Mouse (Mus musculus) cortical plate, adult 2 months (tissue): ENCODE results near the gene Armc6. TPM values are rescaled to one million over a fixed set of nuclear protein-coding genes. Genes with fewer than 3 reads are reported as not detected.
A peak's percentile ranks its signal among the peaks of the same experiment; 100 is the strongest.

Source experiments
- H3K27ac ChIP-seq: fragments of 200-500 bp; 2 replicates; pipeline ENCODE4 v1.5.1; 2012; ENCODE audit warnings: low read length, control low read depth, inconsistent platforms; ENCODE audit not compliant: insufficient read depth
- H3K4me1 ChIP-seq: fragments of 200-500 bp; 2 replicates; pipeline ENCODE4 v1.6.1; 2011; ENCODE audit warnings: low read length; ENCODE audit not compliant: control insufficient read depth, insufficient read depth
- H3K4me3 ChIP-seq: fragments of 200-500 bp; 2 replicates; pipeline ENCODE4 v1.5.1; 2011; ENCODE audit warnings: mild to moderate bottlenecking, low read length, control low read depth; ENCODE audit not compliant: insufficient read depth
- CTCF ChIP-seq: fragments of 200-500 bp; IDR thresholded peaks from 2 replicates; pipeline ENCODE4 v1.5.1; 2011; ENCODE audit warnings: mild to moderate bottlenecking, control low read depth, low read length; ENCODE audit not compliant: insufficient read depth; ENCODE audit errors: extremely low read depth
- POLR2A ChIP-seq: fragments of 200-500 bp; IDR thresholded peaks from 2 replicates; pipeline ENCODE4 v1.6.1; 2011; ENCODE audit warnings: mild to moderate bottlenecking, low read length, control low read depth; ENCODE audit not compliant: insufficient read depth; ENCODE audit errors: extremely low read depth
- polyA plus RNA-seq: library from polyadenylated mRNA; depleted of rRNA; stranded (reverse); fragments of >200 nt; gene quantifications from 2 replicates; pipeline ENCODE4 v1.2.3, GENCODE M21; 2012; rRNA removed

Gene Armc6
- polyA plus RNA-seq, result 55.9 and 58.0 TPM in 2 replicates

GRCm38 (mm10) chr8:70234080-70234780 is at the start of gene Armc6, which contains the start of gene Sugp2:
TSS of gene Armc6 (minus strand) at chr8:70234466.
TSS of gene Sugp2 (plus strand) at chr8:70234226.
- Histone ChIP-seq H3K27ac (peak within 1 kb of the TSS; percentile 97), H3K4me1 (peaks cover 4% of the 10 kb centered on the region; the same call in 1 of the 2 replicates), H3K4me3 (peak within 1 kb of the TSS; percentile 56)
- TF ChIP-seq POLR2A, result peak; percentile 68; the same call in 1 of the 2 replicates
- TF ChIP-seq CTCF, result no peak

- no peak for TF ChIP-seq POLR2A
- no peak for TF ChIP-seq CTCF
- H3K4me3 ChIP-seq, result peak overlapping the region; percentile 60
- peak overlapping the region; percentile 79; the same call in 1 of the 2 replicates for H3K27ac ChIP-seq
- H3K4me1 ChIP-seq, result 0 out of 2 replicates have a peak, but pooled peaks cover 1% of the 10 kb centered on the region
Observed at GRCm38 (mm10) chr8:70283136-70284077, 49.1 kb upstream of the Armc6 start.

- TF ChIP-seq CTCF (peak; percentile 27; the same call in 1 of the 2 replicates), POLR2A (no peak)
- H3K4me1 ChIP-seq, result 0 out of 2 replicates have a peak, but pooled peaks cover 1% of the 10 kb centered on the region
- peak within 1 kb of the TSS; percentile 60 for H3K4me3 ChIP-seq
- H3K27ac ChIP-seq, result peak within 1 kb of the TSS; percentile 79
Observed at GRCm38 (mm10) chr8:70282603-70283135, 48.4 kb upstream of the Armc6 start, which contains the start of gene Homer3. TSS of gene Homer3 (plus strand) at chr8:70282827.

GRCm38 (mm10) chr8:70281001-70281400 is 46.7 kb upstream of the Armc6 start:
- H3K4me1 ChIP-seq, result peaks cover 1% of the 10 kb centered on the region; the same call in 1 of the 2 replicates
- no peak overlapping the region for H3K4me3 ChIP-seq
- no peak overlapping the region for H3K27ac ChIP-seq
- TF ChIP-seq POLR2A (no peak), CTCF (no peak)

- TF ChIP-seq CTCF, result no peak
- no peak for TF ChIP-seq POLR2A
- no peak overlapping the region for H3K4me3 ChIP-seq
- H3K4me1 ChIP-seq, result peaks cover 1% of the 10 kb centered on the region; the same call in 1 of the 2 replicates
- no peak overlapping the region for H3K27ac ChIP-seq
Observed at GRCm38 (mm10) chr8:70279266-70279665, 45.0 kb upstream of the Armc6 start.

- H3K4me3 ChIP-seq, result no peak overlapping the region
- no peak overlapping the region for H3K27ac ChIP-seq
- H3K4me1 ChIP-seq, result peaks cover 1% of the 10 kb centered on the region; the same call in 1 of the 2 replicates
- no peak for TF ChIP-seq CTCF
- no peak for TF ChIP-seq POLR2A
Observed at GRCm38 (mm10) chr8:70278175-70278574, 43.9 kb upstream of the Armc6 start.

GRCm38 (mm10) chr8:70276476-70276875 is 42.2 kb upstream of the Armc6 start:
- no peak overlapping the region for H3K4me3 ChIP-seq
- TF ChIP-seq POLR2A, result no peak
- TF ChIP-seq CTCF, result no peak
- no peaks in the 10 kb centered on the region; the same call in 1 of the 2 replicates for H3K4me1 ChIP-seq
- H3K27ac ChIP-seq, result no peak overlapping the region

GRCm38 (mm10) chr8:70274350-70274749 is 40.1 kb upstream of the Armc6 start:
- TF ChIP-seq POLR2A (no peak), CTCF (no peak)
- Histone ChIP-seq H3K27ac (no peak overlapping the region), H3K4me3 (no peak overlapping the region), H3K4me1 (no peaks in the 10 kb centered on the region; the same call in 1 of the 2 replicates)

- Histone ChIP-seq H3K4me1 (peaks cover 2% of the 10 kb centered on the region), H3K4me3 (no peak overlapping the region), H3K27ac (no peak overlapping the region)
- TF ChIP-seq POLR2A (no peak), CTCF (no peak)
Observed at GRCm38 (mm10) chr8:70272949-70273348, 38.7 kb upstream of the Armc6 start.
